Mouse (Mus musculus): ENCODE measurements around the gene Tppp.

DNA sequence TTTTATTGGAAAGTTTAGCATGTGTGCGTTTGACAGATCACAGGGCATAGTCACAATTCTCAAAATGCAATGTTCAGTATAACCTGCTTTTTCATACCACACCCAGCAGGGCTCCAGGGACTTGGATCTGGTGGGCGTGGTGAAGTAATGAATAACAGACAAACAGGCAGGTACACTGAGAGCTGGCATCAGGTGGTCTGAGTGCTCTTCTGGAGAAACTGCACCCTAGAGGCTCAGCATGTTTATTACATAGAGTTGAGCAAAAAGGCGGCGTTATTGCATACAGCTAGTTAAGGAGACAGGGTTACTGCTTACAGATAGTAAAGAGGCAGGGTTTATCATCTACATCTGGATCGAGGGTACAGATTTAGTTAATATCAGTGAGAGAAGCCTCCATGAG, 18.9 kb upstream of the Tppp start:
- TF ChIP-seq POLR2A (IDR thresholded peaks at IDR 0.05; ENCODE audit: insufficient read depth, low read length): no peak
- no peak for TF ChIP-seq CTCF (IDR thresholded peaks at IDR 0.05; ENCODE audit: low read depth, low read length)
- no peak for TF ChIP-seq EP300 (IDR thresholded peaks at IDR 0.05; ENCODE audit: insufficient read depth, low read depth, low read length)
